Comparison of ENCODE assay signal across 14 mouse cellular contexts in genomic region chr11:74666284-74666652, GRCm38 (mm10).
"Had no signal": no experiment of that assay in that cellular context is flagged by ENCODE, and none has a peak within 500 bp of the region (broad histone marks: within the 10 kb centered on the region; RNA-seq: fewer than 3 reads in every experiment).

No protein-coding gene starts in this region.

- H3K27ac ChIP-seq: kidney, embryonic 15.5 days; left cerebral cortex, adult 2 months; liver, embryonic 13.5 days; stomach, embryonic 15.5 days had no signal

- H3K4me1 ChIP-seq: kidney, embryonic 15.5 days; liver, embryonic 13.5 days; stomach, embryonic 15.5 days had no signal

- DNase-seq: kidney, postnatal 10 days; kidney, postnatal 36 days; layer of hippocampus, postnatal 36 days; liver, embryonic 13.5 days; lung, adult 2 months; lung, postnatal 14 days; lung, postnatal 4 days; midbrain, embryonic 14.5 days; retina, postnatal 1 day; spleen, adult 18-20 months; thymus, postnatal 25 days had no signal

- H3K9ac ChIP-seq: kidney, embryonic 15.5 days; liver, embryonic 13.5 days; stomach, embryonic 15.5 days had no signal

- H3K4me3 ChIP-seq: kidney, embryonic 15.5 days; left cerebral cortex, adult 2 months; liver, embryonic 13.5 days; stomach, embryonic 15.5 days had no signal

- H3K27me3 ChIP-seq: kidney, embryonic 15.5 days; liver, embryonic 13.5 days; stomach, embryonic 15.5 days had no signal
